ENCODE assay signal across 20 mouse cellular contexts in the genomic region with DNA sequence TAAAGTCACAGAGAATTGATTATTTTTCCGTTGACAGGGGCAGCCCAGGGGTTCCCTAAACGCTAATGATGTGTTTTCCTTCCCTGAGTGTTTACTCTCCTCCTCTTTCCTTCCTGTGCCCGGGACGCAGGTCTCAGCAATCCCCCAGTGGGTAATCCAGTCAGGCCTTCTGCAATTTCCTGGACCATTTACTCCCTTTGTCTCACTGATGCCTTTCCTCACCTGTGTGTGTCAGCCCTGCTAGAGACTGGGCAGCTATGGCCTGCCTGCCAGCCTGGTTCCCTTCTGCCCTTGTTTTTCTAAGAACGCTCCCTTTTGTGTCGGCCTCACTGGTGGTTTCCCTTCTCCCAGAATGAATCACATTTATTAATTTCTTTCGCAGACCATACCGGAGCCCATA. TPM values are rescaled to one million over a fixed set of nuclear protein-coding genes. Genes with fewer than 3 reads are reported as not detected.
DNase-seq lines count a peak whose midpoint lies in the region; ATAC-seq and TF ChIP-seq lines count a peak whose summit lies in the region.
"Had no signal": no experiment of that assay in that cellular context is flagged by ENCODE, and none has a peak within 500 bp of the region (broad histone marks: within the 10 kb centered on the region; RNA-seq: fewer than 3 reads in every experiment).

No protein-coding gene starts in this region.

- intact Hi-C loops in left cerebral cortex, postnatal 36 days (cut with DNase I), result no loop called here

- peak overlapping the region; percentile 17; the same call in 1 of the 2 replicates for H3K27ac ChIP-seq in forebrain, embryonic 10.5 days
- H3K27ac ChIP-seq in forebrain, embryonic 11.5 days (ENCODE audit: low read depth, low read length), result no peak overlapping the region
- H3K27ac ChIP-seq in midbrain, embryonic 12.5 days (replicated peaks), result no peak overlapping the region
- H3K27ac ChIP-seq in midbrain, postnatal 0 days (ENCODE audit: low read depth, low read length), result no peak overlapping the region
- peak overlapping the region; percentile 6; the same call in 1 of the 2 replicates for H3K27ac ChIP-seq in hindbrain, embryonic 14.5 days
- peak overlapping the region; percentile 74 for H3K27ac ChIP-seq in neural tube, embryonic 13.5 days (replicated peaks)
- H3K27ac ChIP-seq: forebrain, embryonic 13.5 days; kidney, postnatal 0 days; liver, embryonic 14.5 days; stomach, postnatal 0 days had no signal

- peaks cover 44% of the 10 kb centered on the region for H3K4me1 ChIP-seq in forebrain, embryonic 10.5 days
- H3K4me1 ChIP-seq in forebrain, embryonic 11.5 days (replicated peaks; ENCODE audit: control insufficient read depth, insufficient read depth, low read length), result peaks cover 7% of the 10 kb centered on the region
- peaks cover 11% of the 10 kb centered on the region for H3K4me1 ChIP-seq in midbrain, embryonic 12.5 days
- no peaks in the 10 kb centered on the region for H3K4me1 ChIP-seq in midbrain, postnatal 0 days (ENCODE audit: insufficient read depth, low read length)
- peaks cover 17% of the 10 kb centered on the region; the same call in 1 of the 2 replicates for H3K4me1 ChIP-seq in hindbrain, embryonic 14.5 days (replicated peaks; ENCODE audit: control insufficient read depth, insufficient read depth, low read length)
- H3K4me1 ChIP-seq in neural tube, embryonic 13.5 days (replicated peaks), result peaks cover 21% of the 10 kb centered on the region

- H3K9me3 ChIP-seq in forebrain, embryonic 10.5 days, result no peaks in the 10 kb centered on the region
- no peaks in the 10 kb centered on the region for H3K9me3 ChIP-seq in forebrain, embryonic 11.5 days (ENCODE audit: control insufficient read depth, low read length)
- no peaks in the 10 kb centered on the region for H3K9me3 ChIP-seq in midbrain, embryonic 12.5 days
- H3K9me3 ChIP-seq in midbrain, postnatal 0 days (ENCODE audit: low read length), result no peaks in the 10 kb centered on the region
- no peaks in the 10 kb centered on the region for H3K9me3 ChIP-seq in hindbrain, embryonic 14.5 days (ENCODE audit: control insufficient read depth, low read length)
- no peaks in the 10 kb centered on the region for H3K9me3 ChIP-seq in neural tube, embryonic 13.5 days
- H3K9me3 ChIP-seq: forebrain, embryonic 13.5 days had no signal

- DNase-seq in forebrain, embryonic 10.5 days (ENCODE audit: extremely low spot score, low spot score), result no peak
- no peak for DNase-seq in forebrain, embryonic 11.5 days (ENCODE audit: low spot score)
- no peak for DNase-seq in midbrain, postnatal 0 days (ENCODE audit: low spot score)
- DNase-seq in hindbrain, embryonic 14.5 days (ENCODE audit: low spot score), result no peak
- no peak for DNase-seq in left cerebral cortex, adult 18-20 months (ENCODE audit: low spot score in 2 of 2)
- no peak for DNase-seq in left cerebral cortex, postnatal 36 days (ENCODE audit: low spot score in 2 of 2)
- DNase-seq: adrenal gland, postnatal 36 days; cerebellum, postnatal 25 days; heart, postnatal 10 days; lung, postnatal 36 days; right cerebral cortex, postnatal 14 days; thymus, postnatal 14 days had no signal

- 47% methylated on average over 8 of the region's 8 CpGs for WGBS in forebrain, embryonic 10.5 days
- 42% methylated on average over 8 of the region's 8 CpGs for WGBS in forebrain, embryonic 11.5 days
- 51% methylated on average over 8 of the region's 8 CpGs for WGBS in midbrain, embryonic 12.5 days
- WGBS in midbrain, postnatal 0 days, result 30% methylated on average over 8 of the region's 8 CpGs
- WGBS in hindbrain, embryonic 14.5 days, result 28% methylated on average over 8 of the region's 8 CpGs
- WGBS in neural tube, embryonic 13.5 days, result 19% methylated on average over 8 of the region's 8 CpGs

- H3K4me3 ChIP-seq in forebrain, embryonic 10.5 days, result no peak overlapping the region
- no peak overlapping the region for H3K4me3 ChIP-seq in forebrain, embryonic 11.5 days (ENCODE audit: low read depth, low read length)
- H3K4me3 ChIP-seq in midbrain, embryonic 12.5 days, result no peak overlapping the region
- H3K4me3 ChIP-seq in midbrain, postnatal 0 days (ENCODE audit: low read depth, low read length), result no peak overlapping the region
- no peak overlapping the region for H3K4me3 ChIP-seq in hindbrain, embryonic 14.5 days (replicated peaks; ENCODE audit: low read length)
- no peak overlapping the region for H3K4me3 ChIP-seq in neural tube, embryonic 13.5 days
- H3K4me3 ChIP-seq: forebrain, embryonic 13.5 days had no signal

- no peak overlapping the region for H3K4me2 ChIP-seq in forebrain, embryonic 11.5 days (ENCODE audit: low read depth, low read length, severe bottlenecking)
- H3K4me2 ChIP-seq in midbrain, embryonic 12.5 days (replicated peaks), result no peak overlapping the region
- no peak overlapping the region for H3K4me2 ChIP-seq in midbrain, postnatal 0 days (ENCODE audit: low read depth, low read length, poor library complexity, severe bottlenecking)
- no peak overlapping the region for H3K4me2 ChIP-seq in hindbrain, embryonic 14.5 days (replicated peaks)
- no peak overlapping the region for H3K4me2 ChIP-seq in neural tube, embryonic 13.5 days
- H3K4me2 ChIP-seq: forebrain, embryonic 13.5 days had no signal

- TF ChIP-seq CTCF in midbrain, postnatal 0 days (IDR thresholded peaks at IDR 0.05), result no peak

- peaks cover 19% of the 10 kb centered on the region for H3K27me3 ChIP-seq in forebrain, embryonic 10.5 days (ENCODE audit: poor library complexity, severe bottlenecking)
- no peaks in the 10 kb centered on the region for H3K27me3 ChIP-seq in forebrain, embryonic 11.5 days (ENCODE audit: control insufficient read depth, insufficient read depth, low read length)
- no peaks in the 10 kb centered on the region for H3K27me3 ChIP-seq in midbrain, embryonic 12.5 days
- no peaks in the 10 kb centered on the region for H3K27me3 ChIP-seq in midbrain, postnatal 0 days (ENCODE audit: insufficient read depth, low read length)
- H3K27me3 ChIP-seq in hindbrain, embryonic 14.5 days (ENCODE audit: control insufficient read depth, insufficient read depth, low read length), result no peaks in the 10 kb centered on the region
- H3K27me3 ChIP-seq in neural tube, embryonic 13.5 days, result no peaks in the 10 kb centered on the region
- H3K27me3 ChIP-seq: forebrain, embryonic 13.5 days had no signal

- no peaks in the 10 kb centered on the region for H3K36me3 ChIP-seq in forebrain, embryonic 10.5 days (replicated peaks)
- no peaks in the 10 kb centered on the region for H3K36me3 ChIP-seq in forebrain, embryonic 11.5 days (ENCODE audit: control insufficient read depth, insufficient read depth, low read length)
- no peaks in the 10 kb centered on the region for H3K36me3 ChIP-seq in midbrain, embryonic 12.5 days
- H3K36me3 ChIP-seq in midbrain, postnatal 0 days (ENCODE audit: insufficient read depth, low read length), result no peaks in the 10 kb centered on the region
- no peaks in the 10 kb centered on the region for H3K36me3 ChIP-seq in hindbrain, embryonic 14.5 days (replicated peaks; ENCODE audit: control insufficient read depth, insufficient read depth)
- H3K36me3 ChIP-seq in neural tube, embryonic 13.5 days, result no peaks in the 10 kb centered on the region

- no peak for ATAC-seq in forebrain, embryonic 11.5 days (replicated peaks; ENCODE audit: low FRiP score)
- ATAC-seq in midbrain, embryonic 12.5 days (ENCODE audit: low FRiP score, low read depth), result no peak
- no peak for ATAC-seq in midbrain, postnatal 0 days (ENCODE audit: low FRiP score)
- no peak for ATAC-seq in hindbrain, embryonic 14.5 days (ENCODE audit: low FRiP score)
- ATAC-seq in neural tube, embryonic 13.5 days (ENCODE audit: low read depth), result peak; percentile 59
- ATAC-seq: activated CD4-positive, CD25-positive, alpha-beta regulatory T cell, adult 4 months; forebrain, embryonic 13.5 days; inflammation-experienced regulatory T-cells, adult 6 months had no signal

- H3K9ac ChIP-seq in forebrain, embryonic 11.5 days (ENCODE audit: low read length), result no peak overlapping the region
- peak overlapping the region; percentile 29; the same call in 1 of the 2 replicates for H3K9ac ChIP-seq in midbrain, embryonic 12.5 days (replicated peaks)
- H3K9ac ChIP-seq in midbrain, postnatal 0 days (replicated peaks; ENCODE audit: low read length, poor library complexity, severe bottlenecking), result no peak overlapping the region
- H3K9ac ChIP-seq in hindbrain, embryonic 14.5 days, result peak overlapping the region; percentile 16; the same call in 1 of the 2 replicates
- H3K9ac ChIP-seq in neural tube, embryonic 13.5 days, result peak overlapping the region; percentile 45; the same call in 1 of the 2 replicates
- H3K9ac ChIP-seq: forebrain, embryonic 13.5 days; liver, embryonic 14.5 days had no signal

RNA-seq across cellular contexts. Expression of a gene that starts 49.4 kb away (rescaled TPM):
- 23.3 and 30.5 TPM in 2 replicates for polyA plus RNA-seq in forebrain, embryonic 10.5 days (2016; fragmentation: Nextera tagmentation; extraction: Ambion mirVana)
- polyA plus RNA-seq in forebrain, embryonic 11.5 days (2014; fragmentation: Nextera tagmentation; extraction: Ambion mirVana), result 54.3 and 55.5 TPM in 2 replicates
- polyA plus RNA-seq in midbrain, embryonic 12.5 days (2016; fragmentation: Nextera tagmentation; extraction: Ambion mirVana), result 10.9 and 14.6 TPM in 2 replicates
- 15.1 and 21.0 TPM in 2 replicates for total RNA-seq in midbrain, postnatal 0 days (2014; rRNA removed)
- polyA plus RNA-seq in midbrain, postnatal 0 days (2015; fragmentation: Nextera tagmentation; extraction: Ambion mirVana), result 3.5 and 4.8 TPM in 2 replicates
- 5.6 and 6.5 TPM in 2 replicates for polyA plus RNA-seq in hindbrain, embryonic 14.5 days (2014; fragmentation: Nextera tagmentation; extraction: Ambion mirVana)
- 3.6 and 9.1 TPM in 2 replicates for polyA plus RNA-seq in neural tube, embryonic 13.5 days (2015; fragmentation: Nextera tagmentation; extraction: Ambion mirVana)
- total RNA-seq in left cerebral cortex, adult 18-20 months (2021), result 1 to 10 TPM; 3.0 to 4.8 TPM
- total RNA-seq in left cerebral cortex, postnatal 36 days (2021), result 1 to 10 TPM; 2.1 to 2.7 TPM
- polyA plus RNA-seq: inflammation-experienced regulatory T-cells, adult 6 months had no signal

Comparison
In these comparisons a context has a peak if more than half of its experiments do, and no peak if none do; other contexts are left out.
1. H3K27ac ChIP-seq: peak in forebrain, embryonic 10.5 days (single experiment), hindbrain, embryonic 14.5 days (single experiment) and neural tube, embryonic 13.5 days (single experiment); none in forebrain, embryonic 11.5 days (single experiment), midbrain, embryonic 12.5 days (single experiment) and midbrain, postnatal 0 days (single experiment).
2. H3K9ac ChIP-seq: peak in midbrain, embryonic 12.5 days (single experiment), hindbrain, embryonic 14.5 days (single experiment) and neural tube, embryonic 13.5 days (single experiment); none in forebrain, embryonic 11.5 days (single experiment) and midbrain, postnatal 0 days (single experiment).